Mouse (Mus musculus) kidney, adult 8-10 months (tissue): ENCODE data around the gene Slc26a1.
A peak's percentile ranks its signal among the peaks of the same experiment; 100 is the strongest.

Experiments
- DNase-seq, 2 experiments: peaks; one replicate each; pipeline ENCODE4 v3.0.0; 2022

The Slc26a1 gene

DNA sequence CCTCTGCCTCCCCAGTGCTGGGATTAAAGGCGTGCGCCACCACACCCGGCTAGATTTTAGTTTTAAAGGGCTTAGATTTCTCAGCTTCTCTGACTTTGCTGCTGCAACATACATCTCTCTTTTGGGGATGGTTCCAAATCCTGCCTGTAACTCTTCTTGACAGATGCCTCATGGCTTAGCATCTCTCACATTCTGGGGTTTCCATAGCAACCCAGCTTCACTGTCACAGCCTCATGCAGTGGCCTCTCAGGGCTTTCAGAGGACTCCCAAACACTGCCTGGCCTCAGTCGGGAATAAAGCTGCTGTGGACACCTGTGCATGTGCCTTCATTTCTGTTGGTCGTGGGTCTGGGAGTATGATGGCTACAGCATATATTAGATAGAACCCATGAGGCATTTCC, 13.7 kb upstream of the Slc26a1 start:
- no peak for DNase-seq

DNA sequence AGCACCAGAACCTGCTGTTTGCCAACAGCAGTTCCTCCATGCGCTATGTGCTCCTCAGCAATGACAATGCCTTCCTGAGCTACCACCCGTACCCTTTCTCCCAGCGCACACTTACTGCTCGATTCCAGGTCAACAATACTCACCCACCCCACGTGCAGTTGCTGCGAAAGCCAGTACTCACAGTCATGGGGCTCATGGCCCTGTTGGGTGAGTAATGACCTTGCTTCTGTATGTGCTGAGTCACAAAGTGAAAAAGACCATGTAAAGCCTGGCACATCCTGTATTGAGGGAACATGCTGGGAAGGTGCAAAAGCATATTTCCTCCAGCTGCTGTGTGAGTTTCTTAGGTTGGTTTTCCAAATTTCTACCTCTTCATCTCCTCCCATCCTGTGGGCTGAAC, 5.5 kb upstream of the Slc26a1 start:
- DNase-seq = no peak

DNA sequence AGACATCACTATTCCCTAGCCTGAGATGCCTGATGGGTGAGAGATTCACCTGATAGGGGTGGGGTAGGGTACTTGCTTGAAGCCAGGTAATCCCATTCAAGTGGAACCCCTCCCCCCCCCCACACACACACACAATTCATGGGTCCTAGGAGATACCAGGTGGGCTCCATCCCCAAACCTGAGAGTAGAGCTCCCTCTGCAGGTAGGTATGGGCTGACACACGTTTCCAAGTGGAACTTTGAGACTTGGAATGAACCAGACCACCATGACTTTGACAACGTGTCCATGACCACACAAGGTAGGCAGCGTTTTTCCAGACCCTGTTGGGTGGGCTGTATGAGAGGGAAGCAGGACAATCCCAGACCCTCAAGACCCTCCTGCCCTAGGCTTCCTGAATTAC, 4.5 kb upstream of the Slc26a1 start:
- no peak for DNase-seq

DNA sequence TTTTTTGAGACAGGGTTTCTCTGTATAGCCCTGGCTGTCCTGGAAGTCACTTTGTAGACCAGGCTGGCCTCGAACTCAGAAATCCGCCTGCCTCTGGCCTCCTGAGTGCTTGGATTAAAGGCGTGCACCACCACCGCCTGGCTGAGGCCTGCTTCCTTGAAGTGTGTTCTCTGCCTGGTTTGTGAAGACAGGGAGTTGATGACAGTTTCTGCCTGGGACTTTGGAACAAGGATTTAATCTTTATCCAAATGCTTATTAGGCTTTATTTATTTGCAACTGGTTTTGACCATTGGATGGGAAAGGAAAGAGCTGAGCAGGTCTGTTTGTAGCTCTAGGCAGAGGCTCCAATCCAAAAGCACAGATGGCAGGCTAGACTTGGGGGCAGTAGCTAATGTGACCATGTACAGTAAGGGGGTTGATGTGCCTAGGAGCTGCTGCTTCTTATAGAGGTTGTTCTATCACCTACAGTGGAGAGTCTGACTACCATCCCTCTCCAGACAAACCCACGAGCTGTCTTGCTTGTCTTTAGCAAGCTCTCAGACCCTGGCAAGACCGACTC, 3.0 kb upstream of the Slc26a1 start:
- peak; percentile 68 to 73 for DNase-seq

DNA sequence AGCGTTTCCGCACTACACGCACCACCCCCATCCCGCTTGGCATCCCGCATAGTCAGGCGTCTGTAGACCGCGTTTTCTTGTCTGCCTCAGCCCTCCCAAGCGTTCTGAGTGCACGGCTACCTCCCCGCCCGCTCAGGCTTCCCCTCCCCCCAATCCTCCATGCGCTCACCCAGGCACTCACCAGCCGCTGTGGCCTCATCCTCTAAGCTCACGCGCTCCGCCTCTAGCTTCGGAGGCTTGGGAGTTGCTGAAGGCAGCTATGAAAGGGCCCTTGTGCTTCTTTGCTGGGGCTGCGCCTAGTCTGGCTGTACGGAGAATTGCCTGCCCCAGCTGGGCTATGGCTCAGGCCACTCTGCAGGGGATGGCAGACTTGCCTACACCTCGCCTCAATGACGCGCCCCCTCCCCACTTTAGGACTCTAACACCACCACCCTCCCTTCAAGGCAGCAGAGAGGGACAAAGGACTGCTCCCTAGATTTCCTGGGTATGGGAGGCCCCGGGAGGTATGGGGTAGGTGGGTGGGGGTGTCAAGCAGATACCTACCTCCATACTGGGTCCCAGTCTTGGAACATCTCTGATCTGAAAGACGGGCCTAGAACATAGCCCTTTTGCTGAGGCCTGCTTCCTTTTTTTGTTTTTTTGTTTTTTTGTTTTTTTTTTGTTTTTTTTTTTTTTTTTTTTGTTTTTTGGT, 2.4 kb upstream of the Slc26a1 start:
- DNase-seq = no peak

DNA sequence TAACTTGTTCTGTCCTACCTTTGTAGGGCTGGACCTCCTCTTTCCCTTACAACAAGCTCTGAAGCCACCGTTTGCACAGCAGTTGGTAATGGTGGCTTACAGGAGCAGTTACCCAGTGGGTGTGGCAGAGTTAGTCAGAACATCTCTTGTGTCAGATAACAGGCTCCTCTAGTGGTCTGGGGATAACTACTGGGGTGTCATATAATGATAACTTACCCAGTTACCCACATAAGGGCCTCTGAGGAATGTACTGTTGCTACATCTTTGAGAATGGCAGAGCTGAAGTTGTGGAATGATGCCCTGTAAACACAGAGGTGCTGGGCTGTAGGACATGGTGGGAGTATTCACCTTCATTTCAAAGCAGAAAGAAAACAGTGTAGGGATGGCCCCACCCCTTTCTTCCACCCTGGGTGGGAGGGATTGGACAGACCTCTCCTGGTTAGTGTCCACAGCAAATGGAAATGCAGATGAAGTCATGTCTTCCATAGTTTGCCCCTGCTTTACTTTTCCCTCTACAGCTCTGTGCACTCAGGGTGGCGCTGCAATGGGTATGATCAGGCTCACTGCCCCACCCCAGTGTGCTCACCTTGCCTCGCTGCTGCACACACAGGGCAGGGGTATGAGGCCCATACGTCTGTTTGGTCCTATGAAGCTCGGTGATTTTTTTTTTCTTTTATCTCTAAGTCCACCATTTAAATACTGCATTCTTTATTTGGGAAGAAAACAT, 1.6 kb upstream of the Slc26a1 start:
- no peak for DNase-seq

DNA sequence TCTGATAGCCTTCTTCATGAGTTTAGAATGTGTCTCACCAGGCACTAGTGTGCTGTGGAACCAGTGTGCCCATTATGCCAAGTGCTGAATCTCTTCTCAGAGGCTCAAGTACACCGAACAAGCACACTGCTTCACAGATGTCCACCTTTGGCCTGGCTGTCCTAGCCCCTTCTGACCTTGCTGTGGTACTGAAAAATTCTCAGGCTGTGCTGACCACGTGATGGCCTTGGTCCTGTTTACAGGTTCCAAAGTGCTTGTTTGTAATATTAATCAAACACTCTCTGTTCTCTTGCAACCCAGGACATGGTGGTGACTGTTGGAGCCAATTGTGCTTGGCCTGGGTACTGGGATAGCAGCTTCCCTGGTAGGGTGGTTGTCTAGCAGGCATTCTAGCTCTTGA, 745 bp downstream of the Slc26a1 start:
- peak; percentile 86 to 87 for DNase-seq

DNA sequence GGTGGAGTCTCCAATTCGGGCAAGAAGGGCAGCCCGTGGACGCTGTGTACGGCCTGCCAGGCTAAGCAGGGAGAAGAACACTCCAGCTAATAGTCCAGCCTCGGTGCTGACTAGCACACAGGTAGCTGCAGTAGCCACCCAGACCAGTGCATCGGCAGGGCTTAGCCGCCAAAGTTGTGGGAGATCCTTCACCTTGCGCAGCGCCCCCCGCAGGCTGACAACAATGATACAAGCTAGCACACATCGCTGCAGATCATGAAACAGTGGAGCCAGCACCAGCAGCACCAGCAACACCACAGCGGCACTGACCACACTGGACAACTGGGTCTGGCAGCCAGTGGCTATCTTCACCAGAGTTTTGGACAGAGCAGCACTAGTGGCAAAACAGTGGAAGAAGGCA, 3.6 kb downstream of the Slc26a1 start:
- DNase-seq = no peak

DNA sequence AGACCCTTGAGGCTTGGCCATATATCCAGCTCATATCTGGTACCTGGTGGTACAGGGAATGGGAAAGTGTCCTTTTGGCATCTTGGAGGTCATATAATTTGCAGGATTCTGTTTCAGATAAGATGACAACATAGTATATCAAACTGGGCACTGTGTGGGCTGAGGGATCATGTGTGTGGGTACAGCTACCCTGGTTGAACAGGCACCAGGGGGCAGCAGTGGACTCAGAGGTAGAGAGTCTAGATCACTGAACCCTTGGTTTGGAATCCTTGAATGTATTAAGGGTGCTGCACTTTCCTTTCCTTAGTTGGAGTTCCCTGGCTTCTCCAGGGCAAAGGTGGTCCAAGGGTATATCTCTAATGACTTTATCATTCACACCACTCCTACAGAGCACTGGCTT, 4.6 kb downstream of the Slc26a1 start:
- DNase-seq = peak; percentile 57 to 73

DNA sequence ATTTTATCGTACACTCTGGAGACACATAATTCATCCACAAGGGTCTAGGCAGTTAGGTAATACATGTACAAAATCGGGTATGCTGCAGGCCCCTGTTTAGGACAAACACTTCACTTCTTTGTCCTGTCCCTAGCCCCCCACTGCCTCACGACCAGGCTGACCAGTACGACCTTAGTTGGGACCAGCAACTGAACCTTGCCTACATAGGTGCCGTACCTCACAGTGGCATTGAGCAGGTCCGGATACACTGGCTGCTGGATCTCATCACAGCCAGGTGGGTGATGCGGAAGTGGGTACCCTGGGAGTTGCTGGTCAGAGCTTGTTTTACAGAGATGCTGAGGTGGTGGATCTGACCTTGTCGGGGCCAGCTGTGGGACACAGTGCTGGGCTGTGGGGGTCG, 5.4 kb downstream of the Slc26a1 start:
- DNase-seq = peak in 1 of 2 experiments; percentile 25

DNA sequence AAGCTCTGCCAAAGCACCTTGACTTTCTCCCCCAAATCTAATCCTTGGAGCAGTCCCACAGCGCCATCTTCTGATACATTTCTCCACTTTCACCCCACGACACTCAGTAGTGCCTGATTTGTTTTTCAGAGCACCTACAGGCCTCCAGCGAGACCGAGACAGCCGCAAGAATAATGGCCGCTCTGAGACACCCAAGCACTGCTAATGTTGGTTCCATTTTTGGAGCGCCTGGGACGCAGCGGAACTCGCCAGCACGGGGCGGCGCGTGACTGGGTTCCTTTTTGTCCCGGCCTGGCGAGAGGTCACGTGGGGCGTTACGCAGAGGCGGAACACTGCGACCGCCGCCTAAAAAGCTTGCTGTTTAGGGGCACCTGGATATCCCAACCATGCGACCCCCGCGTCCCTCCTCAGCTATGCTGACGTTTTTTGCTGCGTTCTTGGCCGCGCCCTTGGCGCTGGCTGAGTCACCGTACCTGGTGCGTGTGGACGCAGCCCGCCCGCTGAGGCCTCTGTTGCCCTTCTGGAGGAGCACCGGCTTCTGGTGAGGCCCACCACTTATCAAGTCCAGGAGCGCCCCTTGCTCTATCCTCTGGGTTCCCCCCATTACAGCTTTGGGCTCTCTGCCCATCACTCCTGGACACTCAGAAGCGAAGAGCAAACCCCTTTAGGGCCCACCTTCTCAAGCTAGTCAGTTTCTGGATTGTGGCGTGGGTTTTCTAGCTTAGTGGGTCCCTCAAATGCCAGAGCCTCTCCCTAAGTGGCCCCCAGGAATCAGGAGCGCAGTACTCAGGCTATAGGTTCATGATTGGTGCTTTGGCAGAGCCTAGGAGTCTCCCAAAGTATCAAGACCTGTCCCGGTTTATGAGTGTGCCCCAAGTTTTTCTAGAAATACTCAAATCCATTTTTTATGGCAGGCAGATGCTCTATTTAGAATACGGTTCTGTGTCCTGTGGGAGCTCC, 6.1 kb downstream of the Slc26a1 start, which contains the start of gene Dgkq:
TSS of gene Dgkq (minus strand) at position 696 of the 960 bp plus-strand sequence.
- DNase-seq = peak; percentile 88 to 92

DNA sequence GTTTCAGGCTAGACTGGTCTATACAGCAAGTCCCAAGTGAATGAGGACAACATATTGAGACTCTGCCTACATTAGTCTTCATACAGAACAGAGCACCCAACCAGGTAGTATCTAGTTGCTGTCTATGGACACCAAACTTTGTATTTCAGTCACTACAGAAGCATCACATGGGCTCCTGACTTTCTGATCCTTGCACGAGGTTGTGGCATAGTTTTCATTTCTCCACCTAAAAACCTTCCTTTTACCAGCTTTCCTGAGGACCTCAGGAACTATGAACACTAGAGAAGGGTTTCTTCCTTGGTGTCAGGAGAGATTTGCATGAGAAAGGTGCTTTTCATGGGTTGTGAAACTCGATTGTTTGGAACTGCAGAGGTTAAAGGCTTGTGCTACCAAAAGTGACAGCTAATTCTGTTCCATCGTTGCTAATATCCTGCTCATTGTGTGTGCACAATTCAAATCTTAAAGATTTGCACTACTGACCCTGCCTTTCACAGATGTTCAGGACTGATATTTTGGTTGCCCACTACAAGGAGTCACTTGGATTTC, 6.9 kb downstream of the Slc26a1 start:
- DNase-seq = no peak

DNA sequence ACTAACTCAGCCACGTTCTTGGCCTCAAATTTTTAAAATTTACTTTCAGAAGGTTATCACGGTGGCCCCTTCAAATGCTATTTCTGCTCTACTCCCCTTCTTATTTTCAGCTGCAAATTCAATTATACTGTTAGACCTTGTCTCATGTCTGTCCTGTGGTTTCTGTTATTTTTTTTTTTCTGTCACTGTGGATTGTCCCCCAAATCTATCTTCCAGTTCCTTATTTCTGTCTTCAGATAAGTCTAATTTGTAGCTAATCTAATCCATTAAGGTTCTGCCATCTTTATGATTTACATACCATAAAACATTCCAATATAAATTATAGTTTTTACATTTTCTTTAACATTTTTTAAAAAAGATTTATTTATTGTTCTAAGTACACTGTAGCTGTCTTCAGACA, 8.0 kb downstream of the Slc26a1 start:
- DNase-seq = no peak

DNA sequence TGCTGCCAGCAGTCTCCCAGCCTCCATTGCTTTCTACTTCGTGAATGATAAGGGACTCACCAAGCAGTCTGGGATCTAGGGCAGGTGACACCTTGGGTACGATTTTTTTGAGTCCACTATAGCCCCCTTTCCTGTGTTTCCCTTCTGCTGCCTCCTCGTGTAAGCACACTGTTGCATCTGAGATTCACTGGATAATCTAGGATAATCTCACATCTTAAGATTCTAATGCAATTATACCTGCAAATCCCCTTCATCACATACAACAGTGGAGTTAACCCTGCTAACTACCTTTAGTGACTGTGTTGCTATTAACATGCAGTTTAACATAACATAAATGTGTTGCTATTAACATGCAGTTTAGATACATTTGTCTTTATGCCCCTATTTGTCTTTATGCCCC, 10.3 kb downstream of the Slc26a1 start:
- DNase-seq = no peak

DNA sequence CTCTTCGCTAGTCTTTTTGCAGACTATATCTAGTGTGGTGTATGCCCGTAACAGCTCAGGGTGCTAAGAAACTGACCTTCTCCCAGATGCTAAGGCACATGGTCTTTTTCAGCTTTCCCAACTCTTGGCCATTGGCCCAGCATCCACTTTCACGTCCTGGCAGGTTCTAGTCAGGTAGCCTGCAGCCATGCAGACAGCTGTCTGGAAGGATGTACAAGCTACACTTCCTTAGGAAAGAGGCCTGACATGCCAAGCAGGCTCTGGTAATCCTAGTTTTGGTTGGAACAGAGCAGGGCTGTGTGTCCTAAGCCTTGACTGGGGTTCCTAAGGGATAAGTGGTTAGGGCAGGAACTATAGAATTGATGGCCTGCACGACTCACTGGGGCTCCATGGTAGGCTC, 12.6 kb downstream of the Slc26a1 start:
- DNase-seq = no peak

DNA sequence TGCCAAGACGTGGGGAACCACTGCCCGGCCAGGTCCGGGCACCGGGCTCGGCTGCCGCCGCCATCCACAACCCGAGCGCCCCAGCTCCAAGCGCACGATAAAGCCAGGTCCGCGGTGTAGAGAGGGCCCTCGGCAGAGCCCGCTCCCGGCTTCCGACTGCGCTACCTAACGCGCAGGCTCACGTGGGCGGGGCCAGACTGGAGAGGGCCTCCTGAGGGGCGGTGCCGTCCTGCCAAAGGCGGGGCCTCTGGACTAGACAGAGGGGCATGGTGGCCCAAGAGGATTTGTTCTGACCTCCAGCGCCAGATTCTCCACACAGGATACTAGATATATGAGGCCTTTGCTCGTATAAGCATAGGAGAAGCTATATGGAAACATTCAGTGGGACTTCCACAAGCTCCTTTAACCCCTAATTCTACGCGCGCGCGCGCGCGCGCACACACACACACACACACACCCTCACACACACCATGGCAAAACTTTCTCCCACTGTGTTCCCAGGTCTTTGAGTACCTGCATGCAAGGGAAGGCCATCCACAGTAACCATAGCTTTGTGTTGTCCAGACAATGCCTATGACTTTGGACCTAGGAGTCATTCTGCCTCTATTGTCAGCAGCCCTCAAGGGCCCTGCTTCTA, 14.6 kb downstream of the Slc26a1 start:
- peak; percentile 91 to 95 for DNase-seq

DNA sequence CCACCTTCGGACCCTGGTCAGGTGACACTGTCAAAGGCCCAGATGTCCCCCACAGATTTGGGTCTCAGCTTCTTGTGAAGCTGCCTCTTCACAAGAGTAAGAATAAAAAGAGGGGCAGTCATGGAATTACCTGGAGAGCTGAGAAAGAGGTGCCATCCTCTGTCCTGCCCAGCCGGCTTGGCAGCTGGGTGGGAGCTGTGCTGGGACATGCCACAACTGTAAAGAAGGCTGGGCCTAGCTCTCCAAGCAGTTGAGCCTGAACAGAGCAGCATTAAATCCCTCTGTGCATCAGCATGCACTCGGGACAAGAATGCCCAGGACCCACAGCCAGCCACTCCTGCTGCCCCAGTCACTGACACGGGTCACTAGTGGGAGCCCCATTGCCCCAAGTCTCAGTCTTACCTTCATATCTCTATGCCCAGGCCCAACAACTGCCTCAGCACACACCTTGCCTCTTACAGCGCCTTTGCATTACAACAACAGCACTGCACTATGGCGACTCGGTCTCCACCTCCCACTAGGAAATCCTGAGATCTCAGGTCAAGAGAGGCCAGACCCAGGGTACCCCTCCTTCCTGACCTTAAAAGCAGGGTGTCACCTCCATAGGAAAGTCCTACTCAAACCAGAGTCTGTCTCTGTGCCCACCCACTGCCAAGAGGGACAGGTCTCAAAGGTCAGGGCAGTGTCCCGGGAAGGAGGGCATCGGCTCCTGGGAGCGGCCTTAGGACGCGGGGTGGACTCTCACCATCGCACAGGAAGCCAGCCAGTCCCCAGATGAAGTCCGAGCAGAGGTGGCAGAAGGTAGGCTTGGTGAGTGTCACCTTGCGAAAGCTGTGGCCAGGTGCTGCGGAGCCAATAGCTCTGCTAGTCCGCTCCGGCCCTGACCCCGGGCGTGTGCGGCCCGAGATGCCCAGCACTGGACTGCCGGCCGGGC, 15.4 kb downstream of the Slc26a1 start, which contains the start of gene Idua:
TSS of gene Idua (plus strand) at position 634 of the 934 bp plus-strand sequence.
- DNase-seq = peak; percentile 52 to 58

DNA sequence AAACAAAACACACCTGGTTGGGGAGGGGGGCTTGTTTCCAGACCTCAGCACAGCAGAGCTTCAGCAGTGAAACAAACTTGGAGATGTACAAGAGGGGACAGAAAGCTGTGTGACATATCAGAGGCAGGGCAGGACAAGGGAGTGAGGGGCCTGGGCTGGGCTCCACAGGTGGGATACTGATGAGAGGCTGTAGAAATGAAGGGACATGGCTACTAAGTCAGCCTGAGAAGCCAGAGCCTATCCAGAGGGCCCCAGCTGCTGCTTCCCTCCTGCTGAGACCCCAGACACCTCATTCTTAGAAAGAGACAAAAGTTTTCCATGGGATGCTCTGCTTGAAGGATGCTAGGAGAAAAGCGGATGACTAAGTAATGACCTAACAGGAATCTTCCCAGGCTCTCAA, 16.8 kb downstream of the Slc26a1 start:
- DNase-seq = no peak

DNA sequence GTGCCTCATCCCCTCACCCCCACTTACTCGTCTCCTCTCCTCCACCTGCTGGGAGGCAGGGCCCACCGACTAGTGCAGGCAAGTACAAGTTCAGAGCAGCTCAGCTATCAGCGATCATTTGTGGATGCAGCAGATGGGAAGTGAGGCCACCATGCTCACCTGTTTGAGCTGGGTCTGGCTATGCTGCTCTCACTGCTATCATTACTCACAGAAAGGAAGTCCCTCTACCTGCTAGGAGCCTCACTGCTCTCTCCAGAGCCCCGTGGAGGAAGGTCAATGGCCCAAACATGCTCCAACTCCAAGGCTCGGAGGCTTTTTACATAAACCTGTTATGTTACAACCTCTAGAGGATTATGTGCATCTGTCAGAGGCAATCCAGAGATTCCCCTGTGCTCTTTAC, 18.0 kb downstream of the Slc26a1 start:
- DNase-seq = no peak

DNA sequence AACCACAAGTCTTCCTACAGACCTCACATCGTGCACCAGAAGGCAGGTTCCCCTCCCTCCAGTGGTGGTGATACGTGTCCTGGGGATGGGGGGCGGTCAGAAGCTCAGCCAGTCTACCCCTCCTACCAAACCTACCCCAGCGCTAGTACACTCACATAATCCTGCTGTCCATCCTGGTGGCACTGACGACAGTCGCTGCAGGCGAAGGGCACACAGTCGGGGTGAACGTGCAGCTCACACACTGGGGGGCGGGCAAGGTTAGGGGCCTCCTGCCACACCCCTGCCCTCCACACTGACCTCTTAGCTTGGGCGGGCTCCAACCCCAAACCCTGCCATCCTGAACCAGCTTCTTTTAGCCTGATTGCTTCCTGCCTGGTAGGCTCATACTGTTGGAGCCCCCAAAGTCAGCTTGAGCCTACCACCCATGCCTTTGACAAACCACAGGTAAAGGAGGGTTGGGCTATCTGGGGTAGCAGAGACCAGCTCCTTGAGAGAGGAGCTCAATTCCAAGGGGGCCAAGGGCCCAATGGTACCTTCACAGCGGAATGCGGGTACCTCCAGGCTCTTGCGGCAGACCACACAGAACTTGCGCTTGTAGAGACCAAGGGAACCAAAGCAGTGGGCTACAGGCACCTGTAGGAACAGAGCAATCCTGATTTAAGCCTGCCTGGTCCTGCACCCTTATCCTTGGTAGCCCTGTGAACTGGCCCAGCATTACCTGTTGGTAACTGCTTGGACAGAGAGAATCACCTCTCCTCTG, 19.3 kb downstream of the Slc26a1 start:
- DNase-seq = no peak
